Mouse (Mus musculus) c-Kit-positive CD71-positive TER-119-positive erythroid progenitor cells, embryonic 14.5 days (primary cell): ENCODE data around the gene Filip1l.

Experiments used
- DNase-seq: peaks from one replicate; pipeline ENCODE4 v3.0.0-alpha.2; 2013; ENCODE audit warnings: low spot score

The Filip1l gene

DNA sequence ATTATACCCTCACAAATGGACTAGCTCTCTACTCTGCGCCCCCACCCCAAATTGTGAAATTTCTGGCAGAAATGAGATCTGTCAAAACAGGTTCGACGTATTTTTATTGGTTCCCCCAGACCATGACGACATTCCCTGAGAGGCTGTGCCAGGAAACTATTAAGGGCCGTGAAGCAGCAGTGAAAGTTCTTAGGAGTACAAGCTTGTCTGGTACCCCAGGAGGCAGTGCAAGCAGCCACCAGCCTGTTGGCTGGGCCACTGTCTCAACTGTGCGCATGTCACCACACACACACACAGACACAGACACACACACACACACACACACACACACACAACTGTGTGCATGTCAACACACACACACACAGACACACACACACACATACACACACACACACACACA is 45.0 kb downstream of the Filip1l start:
- DNase-seq = no peak

DNA sequence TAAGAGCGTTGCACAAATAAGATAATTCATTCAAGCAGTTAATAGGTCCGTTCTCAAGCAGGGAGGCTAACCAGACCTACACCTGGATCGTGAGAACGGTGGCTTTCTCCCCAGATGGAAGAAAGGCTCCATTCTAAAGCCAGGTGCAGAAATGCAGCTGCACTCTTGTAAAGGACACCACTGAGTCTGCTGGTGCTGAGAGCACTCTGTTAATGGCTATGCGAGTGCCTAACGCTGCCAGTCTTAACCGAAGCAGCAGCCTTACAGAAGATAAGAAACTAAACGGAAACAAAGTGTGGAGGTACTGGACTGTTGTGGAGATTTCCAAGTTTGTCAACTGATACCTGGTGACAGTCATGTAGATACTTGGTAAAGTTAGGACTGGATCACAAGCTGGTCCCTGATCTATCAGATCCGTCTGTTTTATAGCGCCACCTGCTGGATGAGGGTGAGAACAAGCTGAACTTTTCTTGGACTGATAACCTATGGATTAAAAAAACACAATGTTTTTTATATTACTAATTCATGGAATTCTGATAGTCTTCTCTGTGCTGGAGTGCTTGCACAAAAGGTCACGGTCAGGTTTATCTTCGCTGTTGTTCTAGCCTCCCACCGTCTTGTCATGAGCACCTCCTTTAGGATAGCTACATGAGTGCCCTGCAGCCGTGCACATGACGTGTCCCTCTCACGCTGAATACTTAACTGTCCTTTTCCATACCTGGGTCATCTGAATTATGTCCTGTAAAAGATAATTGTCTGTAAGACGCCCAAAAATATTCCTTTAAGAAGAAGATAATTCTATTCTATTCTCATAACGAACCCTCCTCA is 45.7 kb downstream of the Filip1l start:
- peak; percentile 52 for DNase-seq

DNA sequence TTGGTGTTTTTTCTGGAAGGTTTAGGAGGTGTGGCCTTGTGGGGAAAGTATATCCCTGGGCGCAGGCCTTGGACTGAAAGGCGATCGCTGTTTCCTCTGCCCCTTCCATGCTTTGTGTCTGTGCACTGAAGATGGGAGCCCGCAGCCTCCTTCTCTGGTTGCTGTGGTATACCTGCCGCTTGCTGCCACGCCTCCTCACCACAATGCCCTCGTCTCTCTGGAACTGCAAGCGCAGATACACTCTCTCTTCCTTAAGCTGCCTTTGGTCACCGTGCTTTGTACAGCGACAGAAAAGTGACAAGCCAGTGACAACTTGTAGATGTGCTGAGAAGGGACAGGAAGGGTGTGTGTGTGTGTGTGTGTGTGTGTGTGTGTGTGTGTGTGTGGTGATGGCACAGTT is 46.7 kb downstream of the Filip1l start:
- no peak for DNase-seq

DNA sequence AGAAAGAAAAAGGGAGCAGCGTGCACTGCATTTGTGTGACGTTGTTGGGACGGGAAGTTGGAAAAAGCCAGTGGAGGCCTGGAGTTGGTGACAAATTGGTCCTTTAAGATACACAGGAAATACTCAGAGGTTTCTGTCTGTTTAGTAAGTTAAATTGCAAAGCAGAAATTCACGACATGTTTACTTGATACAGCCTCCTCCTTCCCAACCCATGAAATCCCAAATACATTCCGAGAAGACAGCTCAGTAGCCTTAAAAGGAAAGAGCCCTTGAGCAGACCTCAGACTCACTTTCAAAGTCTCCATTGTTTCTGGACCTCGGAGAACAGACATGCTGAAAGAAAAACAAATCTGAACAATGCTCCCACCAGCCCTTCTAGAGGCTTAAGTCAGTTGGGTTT is 48.8 kb downstream of the Filip1l start:
- DNase-seq = no peak

DNA sequence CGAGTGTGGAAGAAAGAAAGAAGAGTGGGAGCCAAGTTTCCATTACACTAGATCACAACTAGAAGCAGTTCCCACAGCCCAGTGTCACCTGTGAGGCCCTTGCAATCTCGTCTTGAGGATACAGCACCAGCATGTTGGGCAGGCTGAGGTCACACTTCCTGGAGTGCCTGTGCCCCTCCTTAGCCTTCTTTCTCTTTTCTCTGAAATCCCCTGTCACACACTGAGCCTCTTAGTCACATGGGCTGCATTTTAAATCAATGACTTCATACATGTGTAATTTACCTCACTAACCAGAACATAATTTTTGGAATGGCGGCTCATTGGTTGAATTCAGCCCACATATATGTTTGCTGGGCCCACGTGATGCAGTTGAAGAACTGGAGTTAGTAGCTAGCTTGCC is 50.0 kb downstream of the Filip1l start:
- DNase-seq = no peak

DNA sequence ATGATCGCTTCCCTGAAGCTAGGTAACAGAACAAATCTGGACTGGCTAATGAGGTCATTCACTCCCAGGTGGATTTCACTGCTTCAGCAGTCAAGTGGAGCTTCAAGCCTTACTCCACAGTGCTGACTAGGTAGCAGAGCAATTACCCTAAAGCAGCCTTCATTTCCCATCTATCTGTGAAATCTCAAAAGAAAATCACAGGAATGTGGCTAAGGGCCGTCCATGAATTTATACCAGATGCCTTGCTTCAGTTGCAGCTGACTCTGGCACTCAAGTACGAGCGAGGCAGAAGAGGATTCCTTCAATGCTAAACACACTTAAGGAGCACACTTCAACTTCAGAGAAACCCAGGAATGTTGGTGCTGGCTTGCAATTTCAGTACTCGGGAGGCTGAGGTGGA is 50.9 kb downstream of the Filip1l start:
- no peak for DNase-seq

DNA sequence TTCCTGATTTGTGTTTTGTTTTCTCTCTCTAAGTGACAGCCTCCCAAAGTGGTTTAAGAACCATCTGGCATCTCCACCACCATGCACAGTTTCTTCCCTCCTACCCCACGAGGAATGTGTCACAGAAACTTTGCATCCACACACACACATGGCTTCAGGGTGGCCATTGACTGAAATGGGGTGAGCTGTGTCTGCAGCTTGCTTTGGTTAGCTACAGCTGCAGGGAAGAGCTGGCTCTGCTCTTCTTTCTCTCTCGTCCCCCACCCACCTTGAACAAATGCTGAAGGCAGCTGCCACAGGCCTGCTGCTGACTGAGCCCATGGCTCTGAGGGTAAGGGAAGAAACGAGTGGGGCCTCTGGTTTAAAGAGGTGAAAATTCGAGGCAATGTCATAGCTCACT is 59.9 kb downstream of the Filip1l start:
- DNase-seq = no peak

DNA sequence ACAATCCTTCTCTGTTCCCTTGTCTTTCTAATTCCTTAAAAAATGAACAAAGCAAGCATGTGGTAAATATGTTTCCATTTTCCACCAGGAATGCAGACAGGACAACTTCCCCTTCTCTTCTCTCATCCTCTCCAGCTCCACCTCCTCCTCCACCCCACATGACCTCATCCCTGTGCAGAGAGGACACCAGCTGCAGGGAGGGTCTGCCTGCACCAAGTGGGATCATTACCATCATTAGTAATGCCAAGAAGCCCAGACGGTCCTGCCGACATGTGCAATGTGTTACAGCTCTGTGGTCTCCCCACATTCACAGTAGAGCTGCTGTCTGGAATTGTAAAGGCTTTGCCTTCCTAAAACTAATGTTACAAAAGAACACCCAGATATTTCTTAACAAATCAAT is 63.2 kb downstream of the Filip1l start:
- no peak for DNase-seq

DNA sequence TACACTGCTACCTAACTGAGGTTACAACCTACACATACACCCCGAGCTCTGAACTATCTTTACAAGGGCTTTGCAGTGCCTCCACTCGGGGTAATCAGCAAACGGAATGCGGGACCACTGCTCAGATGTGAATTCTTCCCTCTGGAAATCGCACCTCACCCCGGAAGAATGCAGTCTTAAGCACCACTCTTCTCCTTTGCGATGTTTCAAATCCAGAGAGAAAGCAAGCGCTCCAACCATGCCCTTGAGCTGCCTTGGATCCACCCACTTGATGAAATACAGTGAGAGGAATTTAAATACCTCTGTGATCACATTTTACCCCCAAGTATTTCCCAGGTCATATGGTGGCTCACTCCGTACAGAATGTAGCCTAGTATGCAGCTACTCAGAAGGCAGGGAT is 64.1 kb downstream of the Filip1l start:
- DNase-seq = no peak

DNA sequence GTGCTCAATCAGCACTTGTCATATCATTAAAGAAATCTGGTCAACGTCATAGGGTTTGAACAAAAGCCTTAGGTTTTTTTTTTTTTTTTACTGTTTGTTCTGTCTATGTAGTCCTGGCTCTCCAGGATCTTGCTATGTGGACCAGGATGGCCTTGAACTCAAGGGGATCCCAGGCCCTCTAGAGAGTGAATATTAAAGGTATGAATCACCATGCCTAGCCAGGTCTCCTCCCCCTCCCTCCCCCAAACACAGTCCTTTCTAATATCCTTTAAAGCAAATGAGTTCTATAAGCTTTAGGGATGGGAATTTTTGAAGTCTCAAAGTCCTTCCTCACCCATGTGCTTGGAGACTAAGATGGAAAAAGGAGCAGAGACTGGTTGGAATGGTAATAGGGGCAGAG is 65.1 kb downstream of the Filip1l start:
- no peak for DNase-seq

DNA sequence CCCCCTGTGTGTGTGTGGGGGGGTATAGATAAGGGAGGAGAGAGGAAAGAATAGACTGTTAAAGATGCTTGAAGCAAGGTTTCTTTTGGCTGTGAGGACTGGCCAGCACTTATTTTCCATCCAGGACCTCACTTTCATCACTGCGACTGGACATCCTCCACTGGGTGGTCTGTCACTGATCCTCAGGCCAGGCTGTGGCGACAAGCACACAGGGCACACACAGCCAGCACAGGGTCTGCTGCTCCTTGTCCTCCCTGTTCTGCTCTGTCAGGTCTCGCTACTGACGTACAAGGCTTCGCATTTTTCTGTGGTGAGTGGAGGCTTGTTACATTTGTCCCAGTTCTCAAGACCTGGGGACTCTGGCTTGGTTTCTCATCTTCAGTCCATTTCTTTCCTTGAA is 66.4 kb downstream of the Filip1l start:
- DNase-seq = no peak

DNA sequence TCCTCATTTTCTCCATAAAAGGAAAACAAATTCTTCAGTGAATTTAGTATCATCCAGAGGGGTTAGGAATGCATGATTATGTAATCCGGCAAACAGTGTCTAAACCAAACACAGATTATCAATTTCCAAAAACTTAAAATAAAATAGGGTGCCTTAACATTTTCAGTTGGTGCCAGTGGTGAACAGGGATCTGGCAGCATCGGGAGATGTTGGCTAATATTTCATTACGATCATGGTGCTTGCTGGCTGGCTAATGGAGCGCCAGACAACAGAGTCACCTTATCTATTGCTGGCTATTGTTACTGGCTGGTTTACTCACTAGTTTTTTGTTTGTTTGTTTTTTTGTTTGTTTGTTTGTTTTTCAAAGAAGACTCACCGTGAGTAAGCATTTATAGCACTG is 67.0 kb downstream of the Filip1l start:
- DNase-seq = no peak

DNA sequence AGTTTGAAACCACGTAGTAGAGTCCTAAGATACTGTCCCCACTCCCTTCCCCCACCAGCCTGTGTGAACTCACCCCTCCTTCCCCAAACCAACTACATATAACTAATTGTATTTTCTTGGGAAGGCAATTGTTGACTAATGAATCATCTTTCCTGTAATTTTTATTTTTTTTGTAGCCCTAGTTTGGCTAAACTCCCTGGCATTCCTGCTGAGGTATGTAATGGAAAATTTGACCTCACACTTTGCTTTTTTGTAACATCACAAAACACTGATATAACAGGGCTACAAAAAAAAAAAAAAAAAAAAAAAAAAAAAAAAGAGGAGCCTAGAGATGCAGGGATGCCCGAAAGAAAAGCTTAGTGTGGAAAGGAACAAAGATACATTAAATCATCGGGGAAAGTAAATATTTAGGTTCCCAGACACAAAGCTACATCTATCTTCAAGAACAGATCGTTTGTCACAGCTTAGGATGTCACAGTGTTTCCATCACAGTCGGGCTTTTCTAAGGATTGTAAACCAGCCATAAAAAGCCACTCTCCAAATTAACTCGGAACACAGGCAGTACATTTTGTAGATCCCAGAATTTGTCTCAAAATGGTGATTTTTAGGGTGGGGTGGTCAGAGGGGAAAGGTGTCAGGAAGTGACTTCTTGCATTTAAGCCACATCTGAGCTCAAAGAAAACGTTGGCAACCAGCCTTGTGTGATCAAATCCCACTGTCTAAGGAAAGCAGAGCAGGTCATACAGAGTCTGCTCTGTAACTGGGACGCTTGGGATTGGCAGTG is 68.1 kb downstream of the Filip1l start:
- DNase-seq = no peak

DNA sequence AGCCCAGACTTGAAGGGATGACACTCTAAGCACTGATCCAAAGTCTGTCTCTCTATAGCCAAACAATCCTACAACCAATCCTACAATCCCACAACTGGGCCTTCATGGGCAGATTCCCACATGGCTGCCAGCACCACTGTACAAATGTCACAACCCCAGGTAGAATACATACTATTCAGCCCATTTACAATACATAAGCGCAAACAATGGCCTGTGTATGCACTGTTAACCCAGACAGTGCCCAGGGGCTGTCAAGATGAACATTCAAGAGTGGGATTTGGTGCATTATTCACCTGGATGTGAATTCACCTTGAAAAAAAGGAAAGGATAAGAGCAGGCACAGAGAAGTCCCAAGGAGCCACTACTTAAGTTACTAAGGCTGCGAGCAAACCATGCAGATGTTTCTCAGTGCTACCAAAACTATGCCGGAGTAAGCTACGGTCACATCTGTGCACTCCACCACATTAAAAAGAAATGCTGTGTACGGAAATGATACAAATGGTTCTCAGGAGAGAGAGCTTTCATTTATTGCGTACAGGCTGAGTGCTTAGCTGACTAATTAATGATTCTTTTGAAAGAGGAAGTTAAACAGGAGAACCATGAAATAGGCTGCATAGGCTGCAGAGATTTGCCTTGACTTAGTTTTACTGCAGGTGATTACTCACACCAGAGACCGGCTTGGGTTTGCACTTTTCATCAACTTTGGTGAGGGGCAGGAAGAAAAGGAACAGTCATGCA is 69.0 kb downstream of the Filip1l start:
- no peak for DNase-seq

DNA sequence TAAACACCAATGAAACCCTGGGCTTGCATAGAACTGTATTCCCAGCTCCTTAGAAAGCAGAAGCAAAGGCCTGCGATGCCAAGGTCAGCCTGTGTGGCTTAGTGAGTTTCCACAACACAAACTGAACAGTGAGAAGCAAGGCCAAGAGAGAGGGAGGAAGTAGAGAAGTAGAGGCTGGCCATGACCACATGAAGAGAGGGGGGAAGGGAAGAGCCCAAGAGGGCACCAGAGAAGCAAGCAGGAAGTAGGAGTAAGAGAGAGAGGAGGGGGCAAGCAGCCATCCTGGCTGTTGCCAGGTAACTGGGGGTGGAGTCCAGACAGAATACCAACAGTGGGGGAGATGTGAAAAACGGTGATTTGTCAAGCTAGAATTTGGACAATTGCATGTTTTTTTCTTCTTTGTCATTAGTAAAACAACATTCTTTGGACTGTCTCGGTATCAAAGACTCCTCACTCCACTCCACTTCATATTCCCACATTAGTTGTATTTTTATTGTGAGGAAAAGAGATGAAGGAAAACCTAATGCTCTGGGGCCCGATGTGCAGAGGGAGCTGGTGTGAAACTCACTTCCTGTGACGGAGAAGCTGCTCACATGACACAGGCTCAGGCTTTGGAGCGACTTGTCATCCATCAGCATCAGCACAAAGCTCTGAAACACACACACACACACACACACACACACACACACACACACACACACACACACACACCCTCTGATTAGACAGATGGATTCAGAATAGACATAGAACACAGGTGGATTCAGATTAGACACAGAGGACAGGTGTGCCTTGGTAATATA is 70.3 kb downstream of the Filip1l start:
- no peak for DNase-seq

DNA sequence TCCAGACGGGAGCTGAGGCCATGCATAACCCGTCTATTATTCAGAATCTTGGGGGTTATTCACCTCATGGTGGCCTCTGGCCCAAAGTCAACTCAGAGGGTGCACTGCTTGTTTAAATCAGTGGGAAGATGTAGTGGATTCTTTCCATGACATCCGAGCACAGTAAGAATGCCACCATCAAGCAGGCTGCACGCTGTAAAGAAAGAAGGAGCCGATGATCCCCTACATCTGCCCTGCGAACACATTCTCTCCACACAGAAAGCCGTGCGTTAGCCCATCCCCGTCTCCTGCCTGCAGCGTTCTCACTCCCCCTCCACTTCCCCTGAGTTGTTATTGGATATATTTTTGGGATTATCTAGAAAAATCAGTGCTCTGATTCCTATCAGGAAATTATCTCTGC is 73.8 kb downstream of the Filip1l start:
- DNase-seq = no peak

DNA sequence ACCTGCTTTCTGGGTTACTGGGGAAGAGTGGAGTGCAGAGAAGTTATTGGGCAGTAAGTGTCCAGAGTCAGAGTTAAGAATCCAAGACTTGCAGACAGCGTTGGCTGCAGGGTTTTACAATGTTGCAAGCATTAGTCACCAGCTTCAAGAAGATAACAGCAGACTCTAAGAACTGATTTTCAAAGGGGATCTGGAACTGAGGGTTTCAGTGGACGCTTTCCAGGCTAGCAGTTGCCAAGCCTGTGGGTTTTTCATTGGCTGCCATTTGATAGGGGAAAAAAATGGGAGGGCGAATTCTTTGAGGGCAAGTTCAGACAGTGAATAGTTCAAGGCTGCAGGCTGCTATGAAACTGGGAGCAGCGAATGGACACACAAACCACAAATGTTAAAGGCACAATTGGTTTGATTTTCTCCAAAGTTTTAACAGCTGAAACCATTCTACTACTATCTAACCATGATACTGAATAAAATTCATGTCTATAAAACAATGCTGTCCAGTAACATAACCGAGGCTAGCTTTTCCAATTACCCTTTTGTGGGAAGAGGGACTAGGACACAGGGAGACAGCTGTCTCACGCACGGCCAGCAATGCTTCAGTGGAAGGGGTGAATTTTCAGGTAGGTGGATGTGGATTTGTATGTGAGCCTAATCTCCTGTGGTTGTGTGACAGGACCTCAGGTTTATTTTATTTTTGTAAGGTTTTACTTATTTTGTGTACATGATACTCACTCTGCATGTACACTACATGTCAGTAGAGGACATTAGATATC is 74.8 kb downstream of the Filip1l start:
- DNase-seq = no peak

DNA sequence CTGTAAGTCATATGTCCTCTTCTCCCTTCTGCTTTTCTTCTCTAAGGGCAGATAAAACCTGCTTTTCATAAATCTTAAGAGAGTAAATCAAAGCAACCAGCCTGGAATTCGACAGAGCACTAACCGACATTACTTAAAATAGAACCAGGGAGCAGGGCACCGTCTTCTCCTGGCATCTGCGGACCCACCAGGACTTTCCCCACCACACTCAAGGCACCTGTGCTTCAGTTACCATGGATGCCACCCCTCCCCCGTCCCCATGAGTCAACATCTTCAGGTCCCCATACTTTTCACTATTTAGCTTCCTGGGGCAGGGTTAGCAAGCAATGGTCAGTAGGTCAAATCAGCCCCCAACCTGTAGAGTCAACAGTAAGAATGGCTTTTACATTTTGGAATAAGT is 76.1 kb downstream of the Filip1l start:
- no peak for DNase-seq

DNA sequence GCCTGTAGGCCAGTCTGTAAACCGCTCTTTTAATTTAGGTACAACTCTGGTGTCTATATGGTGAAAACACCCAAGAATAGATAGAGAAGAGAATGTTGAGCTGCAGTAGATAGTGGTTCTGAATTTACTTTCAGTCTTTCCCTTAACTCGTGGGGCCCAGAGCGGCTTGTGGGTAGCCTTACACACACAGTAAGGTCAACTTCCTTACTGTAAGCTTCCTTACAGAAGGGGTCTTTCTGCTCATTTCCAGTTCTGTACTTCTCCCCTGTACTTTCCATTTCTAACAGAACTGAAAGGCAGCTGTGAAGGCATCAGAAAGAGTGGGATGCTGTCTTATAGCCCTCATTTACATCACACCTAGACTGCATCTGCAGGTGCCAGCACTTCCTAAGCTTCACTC is 78.4 kb downstream of the Filip1l start:
- no peak for DNase-seq

DNA sequence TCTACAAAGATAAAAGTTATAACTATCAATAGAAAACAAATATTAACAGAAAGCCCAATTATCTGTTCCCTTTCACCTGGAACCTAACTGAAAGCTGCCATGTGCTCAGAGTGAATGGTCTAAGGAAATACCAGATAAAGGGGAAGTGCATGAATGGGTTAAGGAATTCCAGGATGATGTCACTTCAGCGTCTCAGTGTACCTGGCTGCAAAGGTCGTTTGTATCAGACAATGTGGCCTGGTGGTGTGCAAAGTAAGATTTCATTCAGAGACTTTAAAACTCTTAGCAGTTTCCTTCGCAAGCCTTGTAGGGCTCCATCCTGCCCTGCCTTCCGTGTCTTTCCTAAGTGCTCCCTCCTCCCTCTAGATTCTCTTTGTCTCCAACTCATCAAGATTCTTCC is 80.3 kb downstream of the Filip1l start:
- DNase-seq = no peak

DNA sequence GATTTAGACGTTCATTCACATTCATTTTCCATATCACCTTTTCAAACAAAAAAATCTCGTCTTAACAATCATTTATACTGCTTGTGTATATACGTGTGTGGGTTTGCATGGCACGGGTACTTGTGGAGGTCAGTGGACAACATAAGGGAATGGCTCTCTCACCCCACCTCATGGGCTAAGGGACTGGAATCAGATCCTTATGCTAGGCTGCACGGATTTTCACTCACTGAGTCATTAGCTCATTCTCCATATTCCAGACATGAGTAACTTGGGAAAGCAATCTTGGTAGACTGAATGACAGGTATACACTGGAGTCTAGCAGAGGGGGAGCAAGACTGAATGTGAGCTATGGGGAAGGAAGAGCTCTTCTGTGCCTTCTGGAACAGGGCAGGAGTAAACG is 80.8 kb downstream of the Filip1l start:
- DNase-seq = no peak
